Mouse (Mus musculus) midbrain, embryonic 14.5 days (tissue): Measurements from ENCODE around the gene Serping1. TPM values are rescaled to one million over a fixed set of nuclear protein-coding genes. Genes with fewer than 3 reads are reported as not detected.

ENCODE experiments used
- ATAC-seq: fragments of 200-750 bp; cut with Nextera tagmentation; 2 replicates; pipeline ENCODE4 v1.8.0; 2017; ENCODE audit warnings: moderate number of reproducible peaks, moderate library complexity; ENCODE audit not compliant: low FRiP score, low TSS enrichment
- DNase-seq: peaks from one replicate; pipeline ENCODE4 v3.0.0-alpha.2; 2015
- H3K27ac ChIP-seq: fragments of 300-500 bp; sonication (generic); replicated peaks from 2 replicates; pipeline ENCODE4 v1.5.1; 2014; ENCODE audit warnings: mild to moderate bottlenecking, low read depth, low read length, moderate library complexity
- H3K27me3 ChIP-seq: fragments of 300-500 bp; sonication (generic); 2 replicates; pipeline ENCODE4 v1.6.1; 2014; ENCODE audit warnings: low read length, control low read depth, mixed read lengths; ENCODE audit not compliant: control insufficient read depth, insufficient read depth
- H3K36me3 ChIP-seq: fragments of 300-500 bp; sonication (generic); 2 replicates; pipeline ENCODE4 v1.6.1; 2014; ENCODE audit warnings: low read length, control low read depth; ENCODE audit not compliant: control insufficient read depth, insufficient read depth
- H3K4me1 ChIP-seq: fragments of 300-500 bp; sonication (generic); 2 replicates; pipeline ENCODE4 v1.6.1; 2014; ENCODE audit warnings: mild to moderate bottlenecking, antibody characterized with exemption, low read length, control low read depth; ENCODE audit not compliant: control insufficient read depth, insufficient read depth
- H3K4me2 ChIP-seq: fragments of 300-500 bp; sonication (generic); 2 replicates; pipeline ENCODE4 v1.6.1; 2014; ENCODE audit warnings: mild to moderate bottlenecking, low read length, moderate library complexity
- H3K4me3 ChIP-seq: fragments of 300-500 bp; sonication (generic); replicated peaks from 2 replicates; pipeline ENCODE4 v1.5.1; 2014; ENCODE audit warnings: low read depth, low read length
- H3K9ac ChIP-seq: fragments of 300-500 bp; sonication (generic); replicated peaks from 2 replicates; pipeline ENCODE4 v1.6.1; 2014; ENCODE audit warnings: mild to moderate bottlenecking, low read length, moderate library complexity
- H3K9me3 ChIP-seq: fragments of 300-500 bp; sonication (generic); 2 replicates; pipeline ENCODE4 v1.6.1; 2016; ENCODE audit warnings: low read length, control low read depth, mixed read lengths; ENCODE audit not compliant: control insufficient read depth
- WGBS: fragments of 180-500 bp; shearing (Covaris S2); extraction: QIAGEN DNeasy Blood & Tissue Kit; methylation state at CpG from one replicate; pipeline ENCODE4 v1.1.7; 2014; 5-methylcytosine and 5-hydroxymethylcytosine counted together
- polyA plus RNA-seq: library from polyadenylated mRNA; unstranded; fragments of >200 nt; fragmentation: Nextera tagmentation; extraction: Ambion mirVana; gene quantifications from 2 replicates; pipeline ENCODE4 v1.2.1, GENCODE M21; 2014

Serping1 gene
- polyA plus RNA-seq, 1 experiment from 2014 or later, result 33.6 TPM

GRCm38 (mm10) chr2:84740608-84741333, 34.5 kb downstream of the Serping1 start:
- Histone ChIP-seq H3K27ac (0 out of 2 replicates have a peak overlapping the region, but pooled peaks have one; percentile 26), H3K9ac (no peak overlapping the region), H3K9me3 (no peaks in the 10 kb centered on the region), H3K36me3 (no peaks in the 10 kb centered on the region), H3K4me2 (peak overlapping the region; percentile 86), H3K4me3 (0 out of 2 replicates have a peak overlapping the region, but pooled peaks have one; percentile 72), H3K27me3 (no peaks in the 10 kb centered on the region), H3K4me1 (peaks cover 56% of the 10 kb centered on the region)
- DNase-seq (peak; percentile 47), ATAC-seq (no peak)
- 62% methylated on average over 15 of the region's 15 CpGs for WGBS

- no peaks in the 10 kb centered on the region for H3K36me3 ChIP-seq
- H3K4me3 ChIP-seq, result no peak overlapping the region
- peak overlapping the region; percentile 58 for H3K4me2 ChIP-seq
- H3K9ac ChIP-seq, result no peak overlapping the region
- ATAC-seq (no peak), DNase-seq (peak; percentile 62)
- H3K27me3 ChIP-seq, result no peaks in the 10 kb centered on the region
- H3K9me3 ChIP-seq, result no peaks in the 10 kb centered on the region
- H3K27ac ChIP-seq, result 0 out of 2 replicates have a peak overlapping the region, but pooled peaks have one; percentile 6
- peaks cover 57% of the 10 kb centered on the region for H3K4me1 ChIP-seq
- 3% methylated on average over 12 of the region's 12 CpGs for WGBS
Measured at GRCm38 (mm10) chr2:84738271-84738911, 36.9 kb downstream of the Serping1 start.

- ATAC-seq, result no peak
- 0 out of 2 replicates have a peak overlapping the region, but pooled peaks have one; percentile 2 for H3K9ac ChIP-seq
- H3K4me1 ChIP-seq, result peaks cover 61% of the 10 kb centered on the region
- no peaks in the 10 kb centered on the region for H3K36me3 ChIP-seq
- H3K4me3 ChIP-seq, result peak overlapping the region; percentile 71
- WGBS, result 4% methylated on average over 8 of the region's 8 CpGs
- peak overlapping the region; percentile 58 for H3K4me2 ChIP-seq
- DNase-seq, result peak; percentile 67
- H3K9me3 ChIP-seq, result no peaks in the 10 kb centered on the region
- 0 out of 2 replicates have a peak overlapping the region, but pooled peaks have one; percentile 6 for H3K27ac ChIP-seq
- no peaks in the 10 kb centered on the region for H3K27me3 ChIP-seq
Measured at GRCm38 (mm10) chr2:84737451-84737925, 37.8 kb downstream of the Serping1 start.

- ATAC-seq, result no peak
- H3K27ac ChIP-seq, result peak overlapping the region; percentile 3; the same call in 1 of the 2 replicates
- DNase-seq, result peak; percentile 38
- peak overlapping the region; percentile 58 for H3K4me2 ChIP-seq
- H3K9me3 ChIP-seq, result no peaks in the 10 kb centered on the region
- peak overlapping the region; percentile 88 for H3K9ac ChIP-seq
- 4% methylated on average over 27 of the region's 27 CpGs for WGBS
- H3K27me3 ChIP-seq, result no peaks in the 10 kb centered on the region
- peak overlapping the region; percentile 71 for H3K4me3 ChIP-seq
- no peaks in the 10 kb centered on the region for H3K36me3 ChIP-seq
- H3K4me1 ChIP-seq, result peaks cover 52% of the 10 kb centered on the region
Measured at GRCm38 (mm10) chr2:84736312-84737161, 38.7 kb downstream of the Serping1 start.

GRCm38 (mm10) chr2:84735346-84735920, 39.8 kb downstream of the Serping1 start:
- Histone ChIP-seq H3K4me1 (peaks cover 43% of the 10 kb centered on the region), H3K4me3 (peak overlapping the region; percentile 71), H3K4me2 (peak overlapping the region; percentile 58), H3K9me3 (no peaks in the 10 kb centered on the region), H3K27ac (peak overlapping the region; percentile 89), H3K9ac (peak overlapping the region; percentile 88), H3K27me3 (no peaks in the 10 kb centered on the region), H3K36me3 (no peaks in the 10 kb centered on the region)
- DNase-seq (peak; percentile 31), ATAC-seq (no peak)
- 20% methylated on average over 7 of the region's 7 CpGs for WGBS

DNA sequence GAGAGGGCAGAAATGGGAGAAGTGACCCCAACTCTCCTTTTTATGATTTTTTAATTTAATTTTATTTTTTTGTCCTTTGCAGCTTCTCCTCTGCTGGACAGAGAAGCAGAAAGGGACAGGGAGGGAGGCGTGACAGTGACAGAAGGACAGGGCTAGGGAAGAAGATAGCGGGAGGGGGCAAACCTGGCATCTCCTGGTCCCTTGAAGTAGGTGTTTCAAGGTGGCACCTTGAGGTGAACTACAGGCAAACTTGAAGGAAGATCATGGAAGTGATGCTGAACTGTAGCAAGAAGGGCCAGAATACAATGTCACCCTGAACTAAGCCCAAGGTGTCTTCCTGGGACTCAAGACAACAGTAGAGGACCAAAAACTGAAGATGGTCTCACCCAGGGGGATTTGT, 40.3 kb downstream of the Serping1 start:
- H3K4me1 ChIP-seq, result peaks cover 43% of the 10 kb centered on the region

GRCm38 (mm10) chr2:84734351-84734864, 40.8 kb downstream of the Serping1 start:
- H3K9ac ChIP-seq, result peak overlapping the region; percentile 88
- peaks cover 41% of the 10 kb centered on the region for H3K4me1 ChIP-seq
- H3K27me3 ChIP-seq, result no peaks in the 10 kb centered on the region
- no peaks in the 10 kb centered on the region for H3K9me3 ChIP-seq
- H3K4me3 ChIP-seq, result peak overlapping the region; percentile 71
- H3K36me3 ChIP-seq, result no peaks in the 10 kb centered on the region
- H3K4me2 ChIP-seq, result peak overlapping the region; percentile 58
- ATAC-seq (peak; percentile 65), DNase-seq (peak; percentile 80)
- peak overlapping the region; percentile 89 for H3K27ac ChIP-seq
- 2% methylated on average over 11 of the region's 11 CpGs for WGBS

More for the DNA sequence above, 40.3 kb downstream of the Serping1 start:
- H3K9me3 ChIP-seq, result no peaks in the 10 kb centered on the region
- WGBS, result 0% methylated on average over 2 of the region's 2 CpGs
- peak overlapping the region; percentile 89 for H3K27ac ChIP-seq
- peak overlapping the region; percentile 58 for H3K4me2 ChIP-seq
- no peaks in the 10 kb centered on the region for H3K27me3 ChIP-seq
- H3K9ac ChIP-seq, result peak overlapping the region; percentile 88
- DNase-seq, result peak; percentile 10
- no peaks in the 10 kb centered on the region for H3K36me3 ChIP-seq
- ATAC-seq, result no peak
- peak overlapping the region; percentile 71 for H3K4me3 ChIP-seq
